Mouse (Mus musculus): ENCODE measurements around the gene Psme4. TPM values are rescaled to one million over a fixed set of nuclear protein-coding genes. Genes with fewer than 3 reads are reported as not detected.

Psme4 gene
- polyA plus RNA-seq, 1 experiment from 2014 or later = 12.0 TPM

DNA sequence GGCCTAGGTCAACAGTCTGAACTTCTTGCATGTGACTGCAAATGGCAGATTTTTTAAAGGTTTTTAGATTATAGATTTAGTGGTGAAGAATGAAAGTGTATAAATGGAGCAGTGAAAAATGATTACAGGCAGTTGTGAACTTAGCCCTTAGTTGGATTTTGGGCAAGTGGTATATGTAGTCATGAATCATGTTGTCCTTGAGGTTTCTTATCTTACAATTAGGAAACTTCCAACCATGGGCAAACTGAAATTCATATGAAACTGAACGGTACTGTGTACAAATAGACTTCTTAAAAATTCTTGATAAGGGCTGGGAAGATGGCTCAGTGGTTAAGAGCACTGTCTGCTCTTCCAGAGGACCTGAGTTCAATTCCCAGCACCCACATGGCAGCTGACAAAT is 22.2 kb downstream of the Psme4 start:
- no peaks in the 10 kb centered on the region for H3K27me3 ChIP-seq
- H3K4me2 ChIP-seq = no peak overlapping the region
- WGBS = 97% methylated on average over 1 of the region's 1 CpGs
- H3K36me3 ChIP-seq = peaks cover 6% of the 10 kb centered on the region; the same call in 1 of the 2 replicates
- H3K4me1 ChIP-seq (replicated peaks) = no peaks in the 10 kb centered on the region
- no peaks in the 10 kb centered on the region for H3K9me3 ChIP-seq
- H3K9ac ChIP-seq = no peak overlapping the region
- H3K27ac ChIP-seq (replicated peaks) = no peak overlapping the region
- no peak overlapping the region for H3K4me3 ChIP-seq
- ATAC-seq (ENCODE audit: low FRiP score, low read depth) = no peak

DNA sequence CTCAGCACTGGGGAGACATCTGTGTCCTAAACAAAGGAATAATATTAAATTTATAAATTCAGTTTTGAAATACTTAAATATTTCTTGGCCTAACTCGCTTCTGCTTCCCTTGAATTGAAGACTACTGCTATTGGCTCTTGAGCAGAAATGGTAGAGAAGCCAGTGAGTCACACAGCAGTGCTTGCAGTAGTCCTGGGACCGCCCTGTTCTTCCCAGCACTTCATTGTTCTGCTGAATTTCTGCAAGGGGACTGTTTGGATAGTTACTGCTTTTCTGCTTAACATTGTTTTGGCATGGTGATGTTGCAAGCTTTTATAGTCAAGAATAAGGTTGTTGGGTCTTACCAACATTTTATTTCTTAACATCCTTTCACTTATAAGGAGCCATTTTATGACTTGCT is 25.7 kb downstream of the Psme4 start:
- Histone ChIP-seq H3K9ac (no peak overlapping the region), H3K4me3 (no peak overlapping the region), H3K27me3 (no peaks in the 10 kb centered on the region), H3K9me3 (no peaks in the 10 kb centered on the region), H3K4me2 (no peak overlapping the region), H3K4me1 (replicated peaks) (no peaks in the 10 kb centered on the region), H3K27ac (replicated peaks) (no peak overlapping the region), H3K36me3 (peaks cover 6% of the 10 kb centered on the region; the same call in 1 of the 2 replicates)
- WGBS = 88% methylated on average over 2 of the region's 2 CpGs
- ATAC-seq (ENCODE audit: low FRiP score, low read depth) = no peak

DNA sequence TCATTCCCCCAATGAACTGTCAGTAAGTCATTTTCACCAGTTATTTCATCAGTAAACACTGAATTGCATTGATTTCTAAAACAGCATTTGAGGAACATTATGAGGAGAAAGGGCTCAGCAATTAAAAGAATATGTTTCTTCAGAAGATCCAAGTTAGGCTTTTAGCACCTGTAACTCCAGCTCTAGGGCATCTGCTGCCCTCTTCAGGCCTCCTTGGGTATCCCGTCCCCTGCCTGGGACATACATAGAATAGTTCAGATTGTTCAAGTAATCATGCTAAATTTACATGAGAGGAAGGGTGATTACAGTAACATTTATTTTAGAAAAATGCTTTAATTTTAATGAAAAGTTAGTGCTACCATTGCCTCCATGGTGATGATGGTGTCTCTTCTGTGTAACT is 28.0 kb downstream of the Psme4 start:
- 79% methylated on average over 1 of the region's 1 CpGs for WGBS
- no peaks in the 10 kb centered on the region for H3K9me3 ChIP-seq
- no peak for ATAC-seq (ENCODE audit: low FRiP score, low read depth)

DNA sequence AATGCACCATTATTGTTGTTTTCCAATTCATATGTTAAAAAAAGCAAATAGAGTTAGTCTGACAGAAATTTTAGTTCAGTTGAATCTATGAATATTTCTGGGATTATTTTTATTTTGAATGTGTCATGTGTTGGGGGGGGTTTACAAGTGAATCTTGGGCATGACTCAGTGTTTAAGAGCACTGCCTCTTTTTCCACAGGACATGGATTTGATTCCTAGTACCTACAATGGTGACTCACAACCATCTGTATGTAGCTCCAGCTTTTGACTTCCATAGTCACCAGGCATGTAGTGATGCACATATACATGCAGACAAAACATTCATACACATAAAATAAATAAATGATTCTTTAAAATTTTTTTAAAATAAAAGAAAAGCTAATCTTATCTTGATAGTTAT is 28.6 kb downstream of the Psme4 start:
- Histone ChIP-seq H3K36me3 (peaks cover 1% of the 10 kb centered on the region; the same call in 1 of the 2 replicates), H3K27ac (replicated peaks) (no peak overlapping the region), H3K9ac (no peak overlapping the region), H3K9me3 (no peaks in the 10 kb centered on the region), H3K4me2 (no peak overlapping the region), H3K27me3 (no peaks in the 10 kb centered on the region), H3K4me3 (no peak overlapping the region), H3K4me1 (replicated peaks) (no peaks in the 10 kb centered on the region)
- no peak for ATAC-seq (ENCODE audit: low FRiP score, low read depth)

More for the DNA sequence above, 28.0 kb downstream of the Psme4 start:
- Histone ChIP-seq H3K27me3 (no peaks in the 10 kb centered on the region), H3K36me3 (no peaks in the 10 kb centered on the region), H3K9ac (no peak overlapping the region), H3K4me1 (replicated peaks) (no peaks in the 10 kb centered on the region), H3K27ac (replicated peaks) (no peak overlapping the region), H3K4me3 (no peak overlapping the region), H3K4me2 (no peak overlapping the region)

DNA sequence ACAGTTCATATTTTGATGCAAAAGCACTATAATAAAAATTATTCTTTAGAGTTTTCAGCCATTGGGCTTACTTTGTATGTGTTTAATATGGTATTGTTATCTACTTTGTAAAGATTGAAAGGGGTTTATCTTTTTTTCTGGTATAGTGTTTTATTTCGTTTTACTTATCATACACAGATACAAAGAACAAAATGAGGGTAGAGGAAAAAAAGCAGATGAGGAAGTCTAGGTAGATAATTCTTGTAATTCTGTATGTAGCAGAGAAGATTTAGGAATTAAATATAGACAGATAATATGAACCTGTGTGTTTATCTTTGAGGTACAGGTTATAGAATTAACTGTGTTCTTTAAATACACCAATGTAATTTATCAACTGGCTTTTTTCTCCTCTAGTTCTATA is 30.9 kb downstream of the Psme4 start:
- H3K9ac ChIP-seq = no peak overlapping the region
- no peak for ATAC-seq (ENCODE audit: low FRiP score, low read depth)
- no peaks in the 10 kb centered on the region for H3K27me3 ChIP-seq
- H3K36me3 ChIP-seq = peaks cover 5% of the 10 kb centered on the region; the same call in 1 of the 2 replicates
- H3K4me3 ChIP-seq = no peak overlapping the region
- H3K27ac ChIP-seq (replicated peaks) = no peak overlapping the region
- H3K4me1 ChIP-seq (replicated peaks) = no peaks in the 10 kb centered on the region
- no peak overlapping the region for H3K4me2 ChIP-seq
- no peaks in the 10 kb centered on the region for H3K9me3 ChIP-seq
- WGBS = 95% methylated on average over 1 of the region's 1 CpGs

DNA sequence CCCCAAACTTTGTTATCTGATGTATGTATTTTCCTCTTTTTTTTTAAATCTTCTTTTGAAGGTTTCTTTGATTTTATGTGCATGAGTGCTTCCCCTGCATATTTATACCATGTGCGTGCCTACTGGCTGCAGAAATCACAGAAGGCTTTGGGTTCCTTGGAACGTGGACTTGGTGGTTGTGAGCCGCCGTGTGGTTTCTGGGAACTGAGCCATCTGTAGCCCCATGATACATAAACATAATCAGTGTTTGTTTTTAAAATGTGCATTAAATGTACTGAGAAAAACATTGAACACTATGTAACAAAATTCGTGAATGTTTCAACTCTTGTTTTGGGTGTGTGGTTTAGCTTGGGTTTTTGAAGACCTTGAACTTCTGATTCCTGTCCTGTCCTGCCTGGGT is 49.6 kb downstream of the Psme4 start:
- no peak overlapping the region for H3K27ac ChIP-seq (replicated peaks)
- no peak overlapping the region for H3K4me3 ChIP-seq
- no peaks in the 10 kb centered on the region for H3K9me3 ChIP-seq
- 76% methylated on average over 5 of the region's 5 CpGs for WGBS
- no peak overlapping the region for H3K4me2 ChIP-seq
- ATAC-seq (ENCODE audit: low FRiP score, low read depth) = no peak
- H3K9ac ChIP-seq = no peak overlapping the region
- H3K36me3 ChIP-seq = peaks cover 43% of the 10 kb centered on the region
- no peaks in the 10 kb centered on the region for H3K4me1 ChIP-seq (replicated peaks)
- H3K27me3 ChIP-seq = no peaks in the 10 kb centered on the region

DNA sequence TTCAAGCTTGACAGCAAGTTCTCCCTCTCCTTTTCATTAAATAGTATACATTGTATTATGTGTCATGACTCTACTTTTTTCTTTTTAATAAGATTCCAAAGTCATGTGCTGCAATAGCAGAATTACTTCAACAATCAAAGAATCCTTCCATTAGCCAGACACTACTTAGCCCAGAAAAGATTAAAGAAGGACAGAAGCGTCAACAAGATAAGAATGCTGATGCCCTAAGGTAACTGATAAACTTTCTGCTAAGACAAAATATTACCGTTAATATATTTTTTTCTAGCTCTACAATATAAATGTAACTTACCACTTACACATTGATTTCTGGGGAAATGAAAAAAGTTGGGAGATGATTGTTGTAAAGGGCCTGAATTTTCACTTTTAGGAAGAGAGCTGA is 67.3 kb downstream of the Psme4 start:
- no peak overlapping the region for H3K4me3 ChIP-seq
- H3K9ac ChIP-seq = no peak overlapping the region
- H3K9me3 ChIP-seq = no peaks in the 10 kb centered on the region
- no peaks in the 10 kb centered on the region for H3K27me3 ChIP-seq
- 98% methylated on average over 2 of the region's 2 CpGs for WGBS
- no peaks in the 10 kb centered on the region for H3K4me1 ChIP-seq (replicated peaks)
- no peak for ATAC-seq (ENCODE audit: low FRiP score, low read depth)
- peaks cover 59% of the 10 kb centered on the region for H3K36me3 ChIP-seq
- no peak overlapping the region for H3K27ac ChIP-seq (replicated peaks)
- H3K4me2 ChIP-seq = no peak overlapping the region

DNA sequence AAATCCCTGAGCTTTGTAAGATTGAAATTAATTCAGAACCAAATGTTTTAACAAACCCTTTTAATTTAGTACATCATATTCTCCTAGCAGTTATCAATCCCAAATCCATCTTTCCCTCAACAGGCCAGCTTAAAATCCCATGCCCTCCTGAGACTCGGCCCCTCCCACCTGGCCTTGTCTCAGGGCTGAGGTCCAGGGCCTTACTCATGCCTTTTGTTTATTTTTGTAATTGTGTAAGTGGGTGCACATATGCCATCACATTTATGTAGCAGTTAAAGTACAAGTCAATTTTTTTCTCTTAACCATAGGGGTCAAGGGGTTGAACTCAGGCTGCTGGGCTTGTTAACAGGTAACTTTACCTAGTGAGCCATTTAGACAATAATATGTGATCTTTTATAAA is 72.8 kb downstream of the Psme4 start:
- Histone ChIP-seq H3K36me3 (peaks cover 47% of the 10 kb centered on the region), H3K27me3 (no peaks in the 10 kb centered on the region), H3K4me2 (no peak overlapping the region), H3K9me3 (no peaks in the 10 kb centered on the region), H3K4me1 (replicated peaks) (no peaks in the 10 kb centered on the region), H3K4me3 (no peak overlapping the region), H3K9ac (no peak overlapping the region), H3K27ac (replicated peaks) (no peak overlapping the region)
- 88% methylated on average over 1 of the region's 1 CpGs for WGBS
- no peak for ATAC-seq (ENCODE audit: low FRiP score, low read depth)

DNA sequence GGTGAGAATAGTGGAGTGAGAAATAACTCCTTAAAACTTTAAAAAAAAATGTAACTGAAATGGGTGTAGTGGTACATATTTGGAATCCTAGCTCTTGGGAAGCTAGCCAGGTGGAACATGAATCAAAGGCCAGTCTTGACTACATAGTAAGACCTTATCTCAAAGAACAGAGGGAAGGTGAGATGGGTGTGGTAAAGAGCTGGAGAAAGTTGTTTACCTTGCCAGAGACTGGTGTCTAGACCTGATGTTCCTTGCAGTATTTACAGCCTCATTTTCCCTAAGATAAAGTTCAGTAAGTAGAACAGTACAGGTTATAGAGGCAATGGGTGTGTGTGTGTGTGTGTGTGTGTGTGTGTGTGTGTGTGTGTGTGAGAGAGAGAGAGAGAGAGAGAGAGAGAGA is 100.9 kb downstream of the Psme4 start:
- H3K27me3 ChIP-seq = no peaks in the 10 kb centered on the region
- no peak overlapping the region for H3K4me3 ChIP-seq
- no peak overlapping the region for H3K27ac ChIP-seq (replicated peaks)
- no peaks in the 10 kb centered on the region for H3K9me3 ChIP-seq
- no peak for ATAC-seq (ENCODE audit: low FRiP score, low read depth)
- H3K36me3 ChIP-seq = peaks cover 43% of the 10 kb centered on the region
- H3K4me1 ChIP-seq (replicated peaks) = no peaks in the 10 kb centered on the region
- no peak overlapping the region for H3K4me2 ChIP-seq
- H3K9ac ChIP-seq = no peak overlapping the region

DNA sequence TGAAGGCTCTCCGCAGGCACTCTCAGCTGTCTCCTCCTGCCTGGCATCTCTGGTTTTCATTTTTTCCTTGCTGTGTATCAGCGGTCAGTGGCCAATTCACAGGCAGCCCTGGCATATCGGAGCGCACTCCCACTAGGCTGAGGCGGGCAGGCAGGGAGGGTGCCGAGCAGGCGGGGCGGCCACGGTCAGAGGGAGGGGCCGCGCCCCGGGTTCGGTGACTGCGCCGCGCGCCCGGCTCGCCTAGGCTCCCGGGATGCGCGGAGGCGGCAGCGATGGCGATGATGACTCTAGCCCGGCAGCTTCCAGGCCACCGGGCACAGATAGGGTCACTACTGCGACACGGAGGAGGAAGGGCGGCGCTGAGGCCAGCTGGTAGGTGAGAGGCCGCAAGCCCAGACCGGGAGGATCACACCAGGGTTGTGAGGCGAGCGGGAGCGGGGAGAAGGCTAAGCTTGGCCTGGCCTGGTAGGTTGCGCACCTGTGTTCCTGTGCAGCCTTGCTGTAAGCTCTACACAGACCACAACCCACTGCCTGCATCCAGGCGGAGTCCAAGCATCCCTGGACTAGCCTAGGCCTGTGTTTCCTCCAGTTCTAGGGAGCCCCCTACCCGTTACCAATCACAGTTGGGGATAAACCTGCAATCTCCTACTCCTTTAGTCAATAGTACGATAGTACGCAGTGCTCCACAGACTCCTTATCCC is 113.8 kb downstream of the Psme4 start, which contains the start of the genes Gpr75 and Asb3:
Gene Gpr75, plus strand, starts transcription at position 188 of the 701 bp plus-strand sequence.
Gene Asb3, plus strand, starts transcription at position 246 of the 701 bp plus-strand sequence.
- no peaks in the 10 kb centered on the region for H3K27me3 ChIP-seq
- WGBS = 2% methylated on average over 41 of the region's 41 CpGs
- peaks cover 9% of the 10 kb centered on the region; the same call in 1 of the 2 replicates for H3K4me1 ChIP-seq (replicated peaks)
- H3K27ac ChIP-seq (replicated peaks) = peak within 1 kb of the TSS; percentile 95
- no peaks in the 10 kb centered on the region for H3K9me3 ChIP-seq
- H3K9ac ChIP-seq = peak within 1 kb of the TSS; percentile 97
- ATAC-seq (ENCODE audit: low FRiP score, low read depth) = peak; percentile 96
- no peaks in the 10 kb centered on the region for H3K36me3 ChIP-seq
- peak within 1 kb of the TSS; percentile 82 for H3K4me3 ChIP-seq
- peak within 1 kb of the TSS; percentile 90 for H3K4me2 ChIP-seq

DNA sequence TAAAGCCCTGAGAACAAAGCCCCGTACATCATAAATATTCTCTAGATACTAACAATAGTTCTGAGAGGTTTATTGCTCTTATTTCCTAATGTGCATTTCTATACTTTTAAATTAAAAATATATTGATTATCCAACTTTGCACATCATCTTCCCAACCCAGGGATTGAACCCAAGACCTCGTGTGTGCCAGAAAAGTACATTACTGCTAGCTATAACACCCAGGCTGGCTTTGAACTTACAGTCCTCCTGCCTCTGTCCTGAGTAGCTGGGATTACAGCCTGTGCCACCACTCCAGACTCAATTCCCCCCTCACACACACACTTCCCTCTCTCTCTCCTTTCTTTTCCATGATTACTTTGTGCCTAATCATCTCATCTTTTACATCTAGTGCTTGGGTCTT is 116.6 kb downstream of the Psme4 start:
- H3K27ac ChIP-seq (replicated peaks) = no peak overlapping the region
- no peak overlapping the region for H3K9ac ChIP-seq
- H3K9me3 ChIP-seq = no peaks in the 10 kb centered on the region
- no peak for ATAC-seq (ENCODE audit: low FRiP score, low read depth)
- WGBS = 93% methylated on average over 2 of the region's 2 CpGs
- peaks cover 9% of the 10 kb centered on the region; the same call in 1 of the 2 replicates for H3K4me1 ChIP-seq (replicated peaks)
- H3K27me3 ChIP-seq = no peaks in the 10 kb centered on the region
- H3K4me3 ChIP-seq = no peak overlapping the region
- H3K36me3 ChIP-seq = peaks cover 17% of the 10 kb centered on the region
- H3K4me2 ChIP-seq = no peak overlapping the region

DNA sequence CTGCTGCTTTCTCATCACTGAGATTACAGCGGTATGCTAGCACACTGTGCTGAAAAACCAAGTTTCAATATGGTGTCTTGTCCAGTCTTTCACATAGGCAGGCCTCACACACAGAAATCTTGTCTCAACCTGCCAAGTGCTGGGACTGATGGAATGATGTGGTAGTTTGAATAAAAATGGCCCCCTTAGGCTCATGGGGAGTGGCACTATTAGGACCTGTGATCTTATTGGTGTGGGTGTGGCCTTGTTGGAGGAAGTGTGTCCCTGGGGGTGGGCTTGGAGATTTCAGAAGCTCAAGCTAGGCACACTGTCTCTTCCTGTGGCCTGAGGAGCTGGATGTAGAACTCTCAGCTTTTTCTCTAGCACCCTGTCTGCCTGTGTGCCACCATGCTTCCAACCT is 124.7 kb downstream of the Psme4 start:
- H3K4me1 ChIP-seq (replicated peaks) = no peaks in the 10 kb centered on the region
- peaks cover 16% of the 10 kb centered on the region for H3K36me3 ChIP-seq
- H3K4me2 ChIP-seq = no peak overlapping the region
- no peak overlapping the region for H3K9ac ChIP-seq
- WGBS = 97% methylated on average over 1 of the region's 1 CpGs
- H3K4me3 ChIP-seq = no peak overlapping the region
- H3K27me3 ChIP-seq = no peaks in the 10 kb centered on the region
- H3K9me3 ChIP-seq = no peaks in the 10 kb centered on the region
- ATAC-seq (ENCODE audit: low FRiP score, low read depth) = no peak
- no peak overlapping the region for H3K27ac ChIP-seq (replicated peaks)

DNA sequence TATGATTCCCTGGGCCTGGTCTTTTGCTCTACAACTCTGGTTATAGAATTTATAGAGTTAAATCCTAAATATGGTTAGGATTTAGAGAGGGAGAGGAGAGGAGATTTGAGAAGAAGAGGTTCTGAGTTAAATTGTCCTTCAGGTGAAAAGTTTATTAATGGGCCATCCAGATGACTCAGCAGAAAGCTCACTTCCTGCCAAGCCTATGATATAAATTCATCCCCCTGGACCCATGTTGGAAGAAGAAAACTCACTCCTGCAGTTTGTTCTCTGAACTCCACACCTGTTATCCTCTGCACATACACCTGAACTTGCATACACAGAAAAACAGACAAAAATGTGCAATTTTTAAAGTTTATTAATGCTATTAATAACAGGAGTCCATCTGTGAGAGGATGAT is 127.8 kb downstream of the Psme4 start:
- no peak for ATAC-seq (ENCODE audit: low FRiP score, low read depth)
- no peaks in the 10 kb centered on the region for H3K36me3 ChIP-seq
- no peak overlapping the region for H3K27ac ChIP-seq (replicated peaks)
- H3K9me3 ChIP-seq = no peaks in the 10 kb centered on the region
- no peaks in the 10 kb centered on the region for H3K27me3 ChIP-seq
- H3K9ac ChIP-seq = no peak overlapping the region
- H3K4me3 ChIP-seq = no peak overlapping the region
- no peak overlapping the region for H3K4me2 ChIP-seq
- no peaks in the 10 kb centered on the region for H3K4me1 ChIP-seq (replicated peaks)

Measured in hindbrain, embryonic 15.5 days (tissue).